Mouse (Mus musculus): ENCODE data around the gene Lmna.
A peak's percentile ranks its signal among the peaks of the same experiment; 100 is the strongest.

Gene Lmna

GRCm38 (mm10) chr3:88509692-88510420 lies at the start of gene Lmna:
Gene Lmna (minus strand): TSS chr3:88509956.
- peak; percentile 81 to 87 for DNase-seq (ENCODE audit: low spot score in 2 of 2)

GRCm38 (mm10) chr3:88556616-88557015 lies 46.9 kb upstream of the Lmna start:
- DNase-seq (ENCODE audit: low spot score in 2 of 2): peak in 1 of 2 experiments; percentile 57

GRCm38 (mm10) chr3:88555731-88556130 lies 46.0 kb upstream of the Lmna start:
- DNase-seq (ENCODE audit: low spot score in 2 of 2): peak in 1 of 2 experiments; percentile 59

GRCm38 (mm10) chr3:88555069-88555605 lies 45.4 kb upstream of the Lmna start:
- DNase-seq (ENCODE audit: low spot score in 2 of 2): peak in 1 of 2 experiments; percentile 59

GRCm38 (mm10) chr3:88553880-88554586 lies 44.3 kb upstream of the Lmna start:
- DNase-seq (ENCODE audit: low spot score in 2 of 2): peak; percentile 58 to 85

- DNase-seq (ENCODE audit: low spot score in 2 of 2): peak; percentile 92 to 97
These were observed 43.7 kb upstream of the Lmna start, which contains the start of gene Ubqln4 for GRCm38 (mm10) chr3:88553525-88553879. Gene Ubqln4 (plus strand): TSS chr3:88553758.

- DNase-seq (ENCODE audit: low spot score in 2 of 2): peak; percentile 95 to 96
These were observed 43.1 kb upstream of the Lmna start, which contains the start of gene Lamtor2 for GRCm38 (mm10) chr3:88552676-88553524. Gene Lamtor2 (minus strand): TSS chr3:88553074.

GRCm38 (mm10) chr3:88552082-88552645 lies 42.4 kb upstream of the Lmna start:
- DNase-seq (ENCODE audit: low spot score in 2 of 2): peak in 1 of 2 experiments; percentile 70

GRCm38 (mm10) chr3:88551586-88551985 lies 41.8 kb upstream of the Lmna start:
- DNase-seq (ENCODE audit: low spot score in 2 of 2): peak in 1 of 2 experiments; percentile 61

- no peak for DNase-seq (ENCODE audit: low spot score in 2 of 2)
These were observed 38.6 kb upstream of the Lmna start, which contains the start of gene Rab25 for GRCm38 (mm10) chr3:88548180-88548917. Gene Rab25 (minus strand): TSS chr3:88548300.

- no peak for DNase-seq (ENCODE audit: low spot score in 2 of 2)
These were observed 37.1 kb upstream of the Lmna start for GRCm38 (mm10) chr3:88546674-88547418.

GRCm38 (mm10) chr3:88544955-88545591 lies 35.3 kb upstream of the Lmna start:
- no peak for DNase-seq (ENCODE audit: low spot score in 2 of 2)

- DNase-seq (ENCODE audit: low spot score in 2 of 2): no peak
These were observed 34.8 kb upstream of the Lmna start for GRCm38 (mm10) chr3:88544514-88544913.

- no peak for DNase-seq (ENCODE audit: low spot score in 2 of 2)
These were observed 34.1 kb upstream of the Lmna start for GRCm38 (mm10) chr3:88543651-88544410.

- no peak for DNase-seq (ENCODE audit: low spot score in 2 of 2)
These were observed 33.4 kb upstream of the Lmna start for GRCm38 (mm10) chr3:88543174-88543573.

- DNase-seq (ENCODE audit: low spot score in 2 of 2): no peak
These were observed 32.7 kb upstream of the Lmna start for GRCm38 (mm10) chr3:88542486-88542885.

GRCm38 (mm10) chr3:88541622-88542401 lies 32.1 kb upstream of the Lmna start:
- no peak for DNase-seq (ENCODE audit: low spot score in 2 of 2)

GRCm38 (mm10) chr3:88540085-88540484 lies 30.3 kb upstream of the Lmna start:
- DNase-seq (ENCODE audit: low spot score in 2 of 2): no peak

Measured in spleen, postnatal 4 days (tissue).